Mouse (Mus musculus) inflammation-experienced regulatory T-cells, adult 16 weeks (primary cell): Measurements from ENCODE around the gene Mtg2. TPM values are rescaled to one million over a fixed set of nuclear protein-coding genes. Genes with fewer than 3 reads are reported as not detected.

ENCODE experiments used
- polyA plus RNA-seq: library from polyadenylated mRNA; unstranded; fragments of 100-300 nt; shearing (Covaris generic); gene quantifications from one replicate; pipeline ENCODE4 v1.2.1, GENCODE M21; 2017

Gene Mtg2
- polyA plus RNA-seq: 60.3 TPM

GRCm38 (mm10) chr2:180070481-180071453 lies at the start of gene Mtg2:
Gene Mtg2, plus strand, starts transcription at chr2:180070588.

GRCm38 (mm10) chr2:180024401-180025098 lies 45.8 kb upstream of the Mtg2 start, which contains the start of gene Lsm14b:
Gene Lsm14b, plus strand, starts transcription at chr2:180024987.

GRCm38 (mm10) chr2:180042256-180042857 lies 28.0 kb upstream of the Mtg2 start, which contains the start of the genes Psma7 and Ss18l1:
Gene Psma7, minus strand, starts transcription at chr2:180042433.
Gene Ss18l1, plus strand, starts transcription at chr2:180042509.

GRCm38 (mm10) chr2:180103978-180104658 lies 33.7 kb downstream of the Mtg2 start, which contains the start of gene Hrh3:
Gene Hrh3, minus strand, starts transcription at chr2:180104488.

GRCm38 (mm10) chr2:180118661-180119438 lies 48.5 kb downstream of the Mtg2 start, which contains the start of gene Osbpl2:
Gene Osbpl2, plus strand, starts transcription at chr2:180119306.

Other genes with a start within 250 kb of the Mtg2 start
- gene Taf4, start 93.9 kb upstream of the Mtg2 start, polyA plus RNA-seq: 3.6 TPM
- 1.8 TPM for gene Lsm14b, start 45.6 kb upstream of the Mtg2 start, polyA plus RNA-seq
- gene Psma7, start 28.2 kb upstream of the Mtg2 start, polyA plus RNA-seq: 464 TPM
- 3.9 TPM for gene Ss18l1, start 28.1 kb upstream of the Mtg2 start, polyA plus RNA-seq
- not detected for gene Hrh3, start 33.9 kb downstream of the Mtg2 start, polyA plus RNA-seq
- gene Osbpl2, start 48.7 kb downstream of the Mtg2 start, polyA plus RNA-seq: 56.4 TPM
- 176 TPM for gene Adrm1, start 100.9 kb downstream of the Mtg2 start, polyA plus RNA-seq
- gene Lama5, start 155.3 kb downstream of the Mtg2 start, polyA plus RNA-seq: 1.1 TPM
- 603 TPM for gene Rps21, start 186.8 kb downstream of the Mtg2 start, polyA plus RNA-seq
- gene Cables2, start 202.9 kb downstream of the Mtg2 start, polyA plus RNA-seq: 2.2 TPM
- gene Rbbp8nl, start 219.3 kb downstream of the Mtg2 start, polyA plus RNA-seq: 0.17 TPM